Mouse (Mus musculus): ENCODE results near the gene 4930469K13Rik.

Gene 4930469K13Rik

DNA sequence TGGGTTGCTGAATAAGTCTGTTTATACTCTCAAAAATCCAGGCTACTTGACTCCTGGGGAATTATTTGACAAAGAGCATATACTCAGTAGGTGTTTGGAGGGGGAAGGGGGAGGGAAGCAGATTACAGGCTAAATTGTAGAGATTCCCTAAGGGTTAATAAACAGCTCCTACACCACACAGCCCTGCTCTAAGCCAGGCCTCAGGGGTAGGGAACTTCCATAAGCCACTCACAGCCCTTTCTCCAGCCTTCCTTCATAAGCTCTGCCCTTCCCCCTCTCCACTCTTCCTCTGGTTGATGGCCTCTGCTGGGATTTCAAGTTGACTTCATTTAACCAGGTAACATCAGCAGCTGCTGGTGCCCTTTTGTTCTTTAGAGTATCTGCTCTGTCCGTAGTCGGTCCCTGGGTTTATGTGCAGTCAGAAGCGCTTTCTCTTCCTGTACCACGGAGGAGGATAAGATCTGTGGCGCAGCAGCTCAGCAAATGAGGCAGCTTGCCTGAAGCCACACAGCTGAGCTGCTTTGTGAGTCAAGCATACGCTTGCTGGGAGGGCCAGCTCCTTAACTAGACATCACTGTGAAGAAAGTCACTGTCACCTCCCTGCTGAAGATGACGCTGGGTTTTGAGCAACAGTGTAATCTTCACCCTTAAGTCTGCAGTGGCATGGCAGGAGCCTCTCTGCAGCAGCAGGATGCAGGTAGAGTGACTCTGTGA lies 159.6 kb downstream of the 4930469K13Rik start:
- DNase-seq (ENCODE audit: low spot score): no peak

DNA sequence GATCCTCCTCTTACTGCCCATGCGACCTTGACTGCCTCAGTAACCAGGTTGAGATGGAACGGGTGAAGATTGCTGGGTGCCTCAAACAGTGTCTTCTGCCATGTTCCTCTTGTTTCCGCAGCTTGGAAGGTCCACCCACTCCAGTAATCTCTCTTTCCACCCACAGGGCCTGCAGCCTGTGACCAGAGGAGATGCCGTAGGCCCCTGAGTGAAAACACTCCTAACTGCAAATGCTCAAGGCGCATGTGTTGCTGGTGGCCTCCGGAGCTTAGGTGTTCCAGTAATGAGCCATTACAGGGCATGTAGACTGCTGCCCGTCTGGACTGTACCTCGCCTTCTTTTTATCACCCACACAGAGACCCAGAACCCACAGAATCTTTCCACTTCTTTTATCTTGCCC lies 160.7 kb downstream of the 4930469K13Rik start:
- DNase-seq (ENCODE audit: low spot score): no peak

DNA sequence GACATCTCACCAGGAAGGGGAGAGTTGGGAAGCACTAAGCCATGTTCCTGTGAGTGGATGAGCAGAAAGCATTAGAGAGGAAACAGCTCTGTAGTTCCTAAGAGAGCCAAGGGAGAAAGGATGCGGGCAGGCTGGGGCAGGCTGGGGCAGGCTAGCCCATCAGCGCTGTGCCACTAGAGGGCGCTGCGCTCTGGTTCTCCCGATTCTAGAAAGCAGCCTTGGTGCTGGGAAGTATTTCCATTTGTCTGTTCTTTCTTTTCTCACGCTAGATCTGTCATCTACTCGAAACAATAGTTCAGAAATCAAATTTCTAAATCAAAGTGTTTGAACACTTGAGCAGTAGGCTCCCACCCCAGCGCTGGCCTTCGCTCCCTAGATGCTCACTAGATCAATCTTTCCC lies 164.1 kb downstream of the 4930469K13Rik start:
- DNase-seq (ENCODE audit: low spot score): no peak

DNA sequence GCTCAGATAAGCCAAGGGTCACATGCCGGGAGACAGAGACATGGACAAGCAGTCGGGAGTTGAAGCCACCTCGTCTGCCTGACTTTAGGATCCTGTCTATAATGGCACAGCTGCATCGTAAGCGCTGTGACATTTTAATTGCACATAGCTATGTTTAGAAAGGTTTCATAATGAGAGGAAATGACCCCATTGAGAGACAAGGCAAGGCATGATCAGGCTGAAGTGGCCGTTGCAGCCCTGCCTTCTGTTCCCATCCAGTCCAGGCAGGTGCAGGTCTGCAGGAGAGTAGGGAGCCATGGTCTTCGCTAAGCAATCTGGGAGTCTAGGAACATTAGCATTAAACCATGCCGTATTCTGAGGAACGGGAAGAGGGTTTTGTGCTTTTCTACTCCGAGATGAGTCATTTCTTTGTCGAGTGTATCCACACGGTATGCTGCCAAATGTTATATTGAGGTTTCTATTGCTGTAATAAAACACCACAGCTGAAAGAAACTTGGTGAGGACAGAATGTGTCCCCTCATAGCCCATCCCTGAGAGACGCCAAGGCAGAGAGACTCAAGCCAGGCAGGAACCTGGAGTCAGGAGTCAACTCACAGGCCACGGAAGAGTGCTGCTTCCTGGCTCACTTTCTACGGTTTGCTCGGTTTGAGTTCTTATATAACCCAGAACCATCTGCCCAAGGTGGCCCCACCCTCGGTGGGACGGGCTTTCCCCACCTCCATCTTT lies 165.8 kb downstream of the 4930469K13Rik start:
- DNase-seq (ENCODE audit: low spot score): no peak

DNA sequence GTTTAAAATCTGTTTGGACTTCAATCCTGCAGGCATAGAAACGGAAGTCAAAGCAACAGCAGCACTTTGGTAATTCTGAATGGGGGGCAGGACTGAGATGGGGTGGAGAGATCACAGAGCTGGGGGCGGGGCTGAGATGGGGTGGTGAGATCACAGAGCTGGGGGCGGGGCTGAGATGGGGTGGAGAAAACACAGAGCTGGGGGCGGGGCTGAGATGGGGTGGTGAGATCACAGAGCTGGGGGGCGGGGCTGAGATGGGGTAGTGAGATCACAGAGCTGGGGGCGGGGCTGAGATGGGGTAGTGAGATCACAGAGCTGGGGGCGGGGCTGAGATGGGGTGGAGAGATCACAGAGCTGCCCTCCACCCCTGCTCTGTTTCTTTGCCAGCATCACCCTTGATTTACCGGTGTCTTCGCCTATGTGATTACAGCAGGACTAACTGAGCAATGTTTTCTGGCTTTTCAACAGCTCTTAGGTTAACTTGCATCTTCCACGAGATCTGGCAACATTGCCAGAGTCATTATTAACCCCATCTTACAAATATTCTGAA lies 166.4 kb downstream of the 4930469K13Rik start:
- DNase-seq (ENCODE audit: low spot score): peak; percentile 34

DNA sequence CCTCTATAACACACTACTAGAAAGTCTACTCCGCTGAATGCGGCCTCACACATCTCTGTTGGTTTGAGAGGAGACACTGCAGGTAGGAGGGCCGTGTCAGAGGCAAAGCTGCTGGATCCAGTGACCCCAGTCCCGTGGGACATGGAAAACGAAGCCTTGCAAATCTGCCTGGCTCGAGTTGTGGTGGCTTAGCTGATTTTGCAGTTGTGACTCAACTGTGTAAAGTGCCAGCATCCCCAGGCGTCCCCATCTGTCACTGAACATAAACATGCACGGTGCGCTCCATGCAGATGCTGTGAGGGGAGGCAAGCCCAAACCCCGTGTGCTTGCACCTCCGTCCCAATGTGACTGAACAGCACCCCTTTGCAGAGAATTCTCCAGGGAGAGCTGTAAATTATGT lies 168.9 kb downstream of the 4930469K13Rik start:
- no peak for DNase-seq (ENCODE audit: low spot score)

DNA sequence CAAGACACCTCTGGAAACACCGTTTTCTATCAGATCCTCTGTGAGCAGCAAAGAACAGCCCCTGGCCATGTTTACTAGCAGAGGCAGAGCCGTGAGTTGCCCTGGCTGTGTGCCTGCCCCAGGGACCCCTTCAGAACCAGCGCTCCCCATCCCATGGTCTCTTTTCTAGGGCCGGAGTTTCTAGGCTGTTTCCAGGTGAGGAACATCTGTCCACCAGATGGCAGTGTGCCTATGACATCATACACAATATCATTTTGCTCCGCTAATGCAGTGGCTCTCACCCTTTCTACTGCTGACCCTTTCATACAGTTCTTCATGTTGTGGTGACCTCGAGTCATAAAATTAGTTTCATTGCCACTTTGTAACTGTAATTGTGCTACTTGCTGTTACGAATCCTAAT lies 169.7 kb downstream of the 4930469K13Rik start:
- DNase-seq (ENCODE audit: low spot score): no peak

DNA sequence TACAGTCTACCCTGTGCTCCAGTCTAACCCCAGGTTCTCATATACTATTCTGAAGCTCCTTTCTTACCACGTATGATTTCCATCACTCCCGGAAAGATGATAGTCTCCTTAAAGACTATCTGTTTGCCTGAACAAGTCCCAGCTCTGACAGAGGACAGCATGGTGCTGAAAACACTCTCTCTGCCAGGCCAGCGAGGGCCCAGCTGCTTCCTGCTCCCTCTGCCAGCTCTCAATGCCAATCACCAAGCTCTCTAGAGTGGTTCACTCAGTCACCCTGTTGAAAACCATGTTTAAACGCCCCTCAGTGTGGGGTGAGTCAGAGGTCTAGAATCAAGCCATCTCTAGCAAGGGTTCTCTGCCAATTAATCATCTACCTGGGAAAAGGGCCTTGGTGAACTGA lies 170.5 kb downstream of the 4930469K13Rik start:
- no peak for DNase-seq (ENCODE audit: low spot score)

DNA sequence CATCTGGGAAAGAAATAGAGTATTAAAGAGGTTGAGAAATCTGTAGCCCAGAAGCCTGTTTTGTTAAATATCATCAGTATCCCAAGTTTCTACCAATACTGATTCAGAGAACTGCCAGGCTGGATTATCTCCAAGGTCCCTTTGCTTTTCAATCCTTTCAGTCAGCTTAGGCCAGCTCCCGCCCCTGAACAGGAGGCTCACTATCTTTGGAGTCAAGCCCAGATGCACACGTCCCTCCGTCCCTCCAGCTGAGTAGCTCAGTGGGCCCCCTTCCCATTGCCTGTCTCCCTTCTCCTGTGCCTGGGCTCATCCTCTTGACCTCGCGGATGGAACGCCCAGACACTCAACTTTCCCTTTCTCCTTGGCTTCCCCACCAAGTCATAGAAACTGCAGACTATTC lies 171.0 kb downstream of the 4930469K13Rik start:
- DNase-seq (ENCODE audit: low spot score): no peak

DNA sequence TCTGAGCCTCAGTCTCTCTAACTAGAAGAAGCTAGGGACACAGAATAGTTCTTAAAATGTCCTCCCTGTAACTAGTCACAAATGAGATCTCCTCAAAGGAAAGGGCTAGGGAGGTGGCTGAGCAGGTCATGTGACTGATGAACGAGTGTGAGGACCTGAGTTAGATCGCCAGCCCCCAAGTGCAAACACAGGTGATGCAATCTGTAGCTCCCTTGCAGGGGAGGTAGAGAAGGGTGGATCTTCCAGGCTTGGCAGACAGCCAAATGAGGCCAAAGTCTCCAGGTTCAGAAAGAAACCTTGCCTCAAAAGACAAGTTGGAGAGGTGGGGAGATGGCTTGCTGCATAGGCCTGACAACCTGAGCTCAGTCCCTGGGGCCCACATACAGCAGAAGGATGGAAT lies 171.8 kb downstream of the 4930469K13Rik start:
- peak; percentile 67 for DNase-seq (ENCODE audit: low spot score)

DNA sequence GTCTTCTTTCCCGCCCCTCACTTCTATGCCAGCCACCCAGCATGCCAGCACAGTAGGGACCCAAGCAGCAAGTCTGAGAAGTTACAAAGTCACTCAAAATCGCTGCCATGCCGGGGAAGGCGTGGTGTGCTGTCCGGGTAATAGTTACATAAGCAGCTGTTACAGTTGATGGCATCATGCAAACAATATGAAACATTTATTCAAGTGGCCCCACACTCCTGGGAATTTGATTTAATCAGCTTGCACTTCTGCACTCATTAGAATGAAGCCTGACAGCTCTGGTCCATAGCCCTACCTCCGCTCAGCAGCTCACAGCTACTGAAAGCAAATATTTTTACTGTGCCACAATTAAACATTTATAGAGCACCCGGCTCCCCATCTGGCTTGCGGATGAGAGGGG lies 172.6 kb downstream of the 4930469K13Rik start:
- DNase-seq (ENCODE audit: low spot score): no peak

All from yolk sac, embryonic 10.5 days (tissue).